Mouse (Mus musculus) B cell, adult 67 days (primary cell): Measurements from ENCODE around the gene Clec4f. TPM values are rescaled to one million over a fixed set of nuclear protein-coding genes. Genes with fewer than 3 reads are reported as not detected.

ENCODE experiments used
- total RNA-seq, 2 experiments: library from RNA; stranded (reverse); gene quantifications; 4 replicates each; pipeline ENCODE4 v1.2.4; 2023

Gene Clec4f
- total RNA-seq: not detected

GRCm38 (mm10) chr6:83656087-83656486 is at the start of gene Clec4f:
TSS of gene Clec4f (minus strand) at chr6:83656187.

GRCm38 (mm10) chr6:83677757-83678156 is 21.8 kb upstream of the Clec4f start, which contains the start of gene Cd207:
TSS of gene Cd207 (minus strand) at chr6:83677857.

Other genes with a start within 250 kb of the Clec4f start
- 10 to 100 TPM; 82.0 to 89.5 TPM for gene Tet3, start 197.1 kb downstream of the Clec4f start, total RNA-seq
- gene Dguok, start 149.2 kb downstream of the Clec4f start, total RNA-seq: 10 to 100 TPM; 54.7 to 81.8 TPM
- gene Actg2, start 119.9 kb downstream of the Clec4f start, total RNA-seq: not detected
- gene Stambp, start 83.5 kb downstream of the Clec4f start, total RNA-seq: 10 to 100 TPM; 19.8 to 21.8 TPM
- not detected for gene Cd207, start 21.7 kb upstream of the Clec4f start, total RNA-seq
- gene Vax2, start 55.1 kb upstream of the Clec4f start, total RNA-seq: not detected
- gene Atp6v1b1, start 86.8 kb upstream of the Clec4f start, total RNA-seq: not detected
- not detected for gene Ankrd53, start 106.5 kb upstream of the Clec4f start, total RNA-seq
- 10 to 100 TPM; 54.4 to 54.5 TPM for gene Tex261, start 119.6 kb upstream of the Clec4f start, total RNA-seq
- gene Nagk, start 138.8 kb upstream of the Clec4f start, total RNA-seq: 10 to 100 TPM; 21.2 to 22.7 TPM
- gene Paip2b, start 175.6 kb upstream of the Clec4f start, total RNA-seq: 10 to 100 TPM; 38.3 to 45.1 TPM
- 100 to 1,000 TPM; 174 to 190 TPM for gene Zfp638, start 210.9 kb upstream of the Clec4f start, total RNA-seq